Mouse (Mus musculus) C2C12 (cell line): ENCODE data around the gene Akap2. TPM values are rescaled to one million over a fixed set of nuclear protein-coding genes. Genes with fewer than 3 reads are reported as not detected.

Experiments
- H3K27me3 ChIP-seq: one replicate; pipeline ENCODE4 v1.6.1; 2011; ENCODE audit not compliant: control insufficient read depth, insufficient read depth, insufficient read length
- H3K36me3 ChIP-seq: one replicate; pipeline ENCODE4 v1.6.1; 2011; ENCODE audit not compliant: control insufficient read depth, insufficient read depth
- H3K4me3 ChIP-seq: one replicate; pipeline ENCODE4 v1.5.1; 2011; ENCODE audit warnings: mild to moderate bottlenecking, control low read depth; ENCODE audit not compliant: poor library complexity, insufficient read depth, severe bottlenecking
- H3K79me2 ChIP-seq: one replicate; pipeline ENCODE4 v1.6.1; 2011; ENCODE audit not compliant: control insufficient read depth, insufficient read depth
- H3K79me3 ChIP-seq: one replicate; pipeline ENCODE4 v1.6.1; 2011; ENCODE audit warnings: low read depth, control low read depth
- H3ac ChIP-seq: one replicate; pipeline ENCODE3; 2011; ENCODE audit warnings: low read depth; ENCODE audit not compliant: control insufficient read depth, insufficient read length
- CEBPB ChIP-seq: IDR thresholded peaks from one replicate; pipeline ENCODE4 v1.6.1; 2011; ENCODE audit warnings: low read depth, mild to moderate bottlenecking, control low read depth, moderate library complexity
- CTCF ChIP-seq: IDR thresholded peaks from one replicate; pipeline ENCODE4 v1.5.1; 2011; ENCODE audit not compliant: control insufficient read depth, insufficient read depth, insufficient read length
- FOSL1 ChIP-seq: IDR thresholded peaks from one replicate; pipeline ENCODE4 v1.8.0; 2011; ENCODE audit warnings: mild to moderate bottlenecking, low read length; ENCODE audit not compliant: poor library complexity, insufficient read depth, severe bottlenecking
- MAX ChIP-seq: IDR thresholded peaks from one replicate; pipeline ENCODE4 v1.6.1; 2011; ENCODE audit warnings: mild to moderate bottlenecking, control low read depth
- MYOD1 ChIP-seq: IDR thresholded peaks from one replicate; pipeline ENCODE4 v1.6.1; 2011; ENCODE audit warnings: low read depth; ENCODE audit not compliant: control insufficient read depth, insufficient read length
- MYOG ChIP-seq: IDR thresholded peaks from one replicate; pipeline ENCODE4 v1.6.1; 2011; ENCODE audit not compliant: control insufficient read depth, insufficient read length; ENCODE audit errors: extremely low read depth
- USF1 ChIP-seq: IDR thresholded peaks from one replicate; pipeline ENCODE4 v1.6.1; 2011; ENCODE audit warnings: low read depth, mild to moderate bottlenecking, control low read depth, moderate library complexity
- polyA plus RNA-seq: library from polyadenylated mRNA; unstranded; fragments of >200 nt; fragmentation: generic; extraction: Trizol; gene quantifications from one replicate; pipeline ENCODE4 v1.2.1, GENCODE M21; 2012; ENCODE audit warnings: missing spikeins

Gene Akap2
- polyA plus RNA-seq, 1 experiment = 37.0 TPM

- H3K79me2 ChIP-seq = no peaks in the 10 kb centered on the region
- no peaks in the 10 kb centered on the region for H3K36me3 ChIP-seq
- H3K27me3 ChIP-seq = no peaks in the 10 kb centered on the region
- TF ChIP-seq CEBPB (no peak), CTCF (no peak), MYOG (no peak), MYOD1 (no peak), FOSL1 (no peak), USF1 (no peak), MAX (no peak)
- H3K79me3 ChIP-seq = no peaks in the 10 kb centered on the region
- H3ac ChIP-seq = no peak overlapping the region
- H3K4me3 ChIP-seq = no peak overlapping the region
These were observed 42.1 kb upstream of the Akap2 start for GRCm38 (mm10) chr4:57675387-57675786.

GRCm38 (mm10) chr4:57677916-57678315 lies 39.5 kb upstream of the Akap2 start:
- Histone ChIP-seq H3K79me2 (no peaks in the 10 kb centered on the region), H3ac (no peak overlapping the region), H3K4me3 (no peak overlapping the region), H3K79me3 (no peaks in the 10 kb centered on the region), H3K36me3 (no peaks in the 10 kb centered on the region), H3K27me3 (no peaks in the 10 kb centered on the region)
- no peak for TF ChIP-seq MYOD1
- TF ChIP-seq CEBPB = no peak
- TF ChIP-seq CTCF = no peak
- TF ChIP-seq FOSL1 = no peak
- no peak for TF ChIP-seq USF1
- TF ChIP-seq MAX = no peak
- TF ChIP-seq MYOG = no peak

- Histone ChIP-seq H3K79me2 (no peaks in the 10 kb centered on the region), H3K36me3 (no peaks in the 10 kb centered on the region), H3K4me3 (no peak overlapping the region), H3K79me3 (no peaks in the 10 kb centered on the region), H3K27me3 (no peaks in the 10 kb centered on the region), H3ac (no peak overlapping the region)
- TF ChIP-seq MYOG (no peak), USF1 (no peak), FOSL1 (no peak), MAX (no peak), CEBPB (no peak), CTCF (no peak), MYOD1 (no peak)
These were observed 38.4 kb upstream of the Akap2 start for GRCm38 (mm10) chr4:57678991-57679457.

GRCm38 (mm10) chr4:57680186-57680585 lies 37.3 kb upstream of the Akap2 start:
- Histone ChIP-seq H3K27me3 (no peaks in the 10 kb centered on the region), H3K79me2 (no peaks in the 10 kb centered on the region), H3K36me3 (no peaks in the 10 kb centered on the region), H3K4me3 (no peak overlapping the region), H3K79me3 (no peaks in the 10 kb centered on the region), H3ac (no peak overlapping the region)
- no peak for TF ChIP-seq CEBPB
- no peak for TF ChIP-seq MYOD1
- TF ChIP-seq MYOG = no peak
- TF ChIP-seq MAX = no peak
- TF ChIP-seq CTCF = no peak
- no peak for TF ChIP-seq USF1
- TF ChIP-seq FOSL1 = no peak

GRCm38 (mm10) chr4:57681511-57681910 lies 35.9 kb upstream of the Akap2 start:
- TF ChIP-seq FOSL1 (no peak), MYOG (no peak), USF1 (no peak), CTCF (no peak), MAX (no peak), CEBPB (no peak), MYOD1 (no peak)
- Histone ChIP-seq H3ac (no peak overlapping the region), H3K79me3 (no peaks in the 10 kb centered on the region), H3K4me3 (no peak overlapping the region), H3K36me3 (no peaks in the 10 kb centered on the region), H3K27me3 (no peaks in the 10 kb centered on the region), H3K79me2 (no peaks in the 10 kb centered on the region)

GRCm38 (mm10) chr4:57682341-57682740 lies 35.1 kb upstream of the Akap2 start:
- no peaks in the 10 kb centered on the region for H3K27me3 ChIP-seq

More at GRCm38 (mm10) chr4:57682341-57682740, 35.1 kb upstream of the Akap2 start:
- Histone ChIP-seq H3K36me3 (no peaks in the 10 kb centered on the region), H3K79me2 (no peaks in the 10 kb centered on the region), H3K4me3 (no peak overlapping the region), H3K79me3 (no peaks in the 10 kb centered on the region), H3ac (no peak overlapping the region)
- TF ChIP-seq MAX (no peak), MYOG (no peak)
